Mouse (Mus musculus) thymus, postnatal 36 days (tissue): ENCODE measurements at regions not wholly inside any gene's neighbourhood (a gene's known extent, or its start where the extent isn't known, plus 50 kb on each side); places are given as distances from the start of the nearest gene placed in this dataset.

Experiments used
- DNase-seq, 2 experiments: peaks; one replicate each; pipeline ENCODE4 v3.0.0; 2022; ENCODE audit warnings: mixed read lengths in 2 of 2

DNA sequence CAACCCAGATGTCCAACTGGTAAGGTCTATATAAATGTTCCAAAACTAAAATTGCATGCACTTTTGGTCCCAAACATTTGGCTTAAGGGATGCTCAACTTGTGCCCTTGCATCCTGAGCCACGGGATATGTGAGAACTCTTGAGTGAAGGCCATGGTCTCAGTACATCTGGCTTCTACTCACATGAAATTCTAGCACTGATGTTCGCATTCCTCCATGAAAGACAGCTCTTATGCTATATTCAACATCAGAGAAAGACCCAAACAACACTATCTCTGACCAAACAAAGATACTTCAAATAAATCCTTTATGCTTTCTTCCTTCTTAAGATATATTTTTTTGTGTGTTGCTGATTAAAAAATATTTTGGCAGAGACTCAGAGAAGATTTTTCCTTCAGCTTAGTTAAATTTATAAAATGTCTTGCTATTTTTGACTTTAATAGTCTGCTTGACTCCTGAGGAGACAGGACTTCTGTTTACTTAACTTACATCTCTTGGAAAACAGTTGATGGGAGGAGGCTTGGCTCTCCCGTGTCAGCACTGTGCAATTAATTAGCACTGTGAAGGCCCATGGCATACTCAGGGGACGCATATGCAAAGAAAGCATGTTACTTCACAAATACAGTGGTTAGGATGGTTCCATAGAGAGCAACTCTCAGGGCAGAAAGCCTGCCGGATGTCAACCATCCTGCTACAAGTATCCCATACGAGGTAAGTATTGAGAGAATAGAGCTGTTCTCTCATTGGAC lies 230.9 kb downstream of the Gm19410 start:
- no peak for DNase-seq

GRCm38 (mm10) chr8:35999584-35999983 lies 234.0 kb downstream of the Gm19410 start:
- no peak for DNase-seq

GRCm38 (mm10) chr8:36004387-36004786 lies 238.8 kb downstream of the Gm19410 start:
- no peak for DNase-seq

DNA sequence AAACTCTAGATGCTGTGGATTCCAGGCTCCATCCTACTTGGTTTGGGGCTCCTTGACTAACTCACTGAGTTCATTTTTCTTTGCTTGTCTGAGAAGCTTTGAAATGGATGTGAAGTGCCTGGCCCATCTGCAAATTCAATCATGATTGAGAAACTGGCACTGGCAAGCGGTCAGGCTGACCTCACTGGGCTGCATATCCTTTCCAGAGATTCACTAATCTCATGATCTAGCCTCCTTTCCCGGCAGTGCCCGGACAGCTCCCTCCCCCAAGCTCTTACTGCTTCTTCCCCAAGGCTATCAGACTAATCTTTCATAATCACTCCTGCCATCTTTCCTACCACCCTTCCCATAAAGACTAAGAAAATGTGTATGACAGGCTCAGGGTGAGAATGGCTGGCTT lies 239.9 kb downstream of the Gm19410 start:
- no peak for DNase-seq

DNA sequence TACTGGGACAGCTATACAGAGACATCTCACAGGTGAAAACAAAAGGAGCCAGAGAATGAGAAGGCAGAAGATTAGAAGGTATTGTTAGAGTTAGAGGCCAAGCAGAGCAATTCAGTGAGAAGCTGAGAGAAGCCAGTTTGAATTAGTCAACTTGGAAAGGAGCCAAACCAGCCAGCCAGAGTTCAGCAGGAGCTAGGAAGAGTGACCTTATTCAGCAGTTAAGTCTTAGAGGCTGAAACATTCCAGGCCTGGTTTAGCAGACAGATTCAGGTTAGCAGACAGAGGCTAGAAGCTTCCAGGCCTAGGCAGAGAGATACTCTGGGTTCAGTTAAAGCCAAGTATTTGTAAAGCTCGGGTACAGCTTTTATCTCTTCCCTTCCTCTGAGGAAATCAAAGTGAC lies 242.1 kb downstream of the Gm19410 start:
- no peak for DNase-seq

GRCm38 (mm10) chr8:36009565-36009964 lies 244.0 kb downstream of the Gm19410 start:
- no peak for DNase-seq

- peak; percentile 38 to 58 for DNase-seq
Measured at GRCm38 (mm10) chr8:36010446-36011217, 245.0 kb downstream of the Gm19410 start.

- no peak for DNase-seq
Measured at GRCm38 (mm10) chr8:36014862-36015261, 249.3 kb downstream of the Gm19410 start.

DNA sequence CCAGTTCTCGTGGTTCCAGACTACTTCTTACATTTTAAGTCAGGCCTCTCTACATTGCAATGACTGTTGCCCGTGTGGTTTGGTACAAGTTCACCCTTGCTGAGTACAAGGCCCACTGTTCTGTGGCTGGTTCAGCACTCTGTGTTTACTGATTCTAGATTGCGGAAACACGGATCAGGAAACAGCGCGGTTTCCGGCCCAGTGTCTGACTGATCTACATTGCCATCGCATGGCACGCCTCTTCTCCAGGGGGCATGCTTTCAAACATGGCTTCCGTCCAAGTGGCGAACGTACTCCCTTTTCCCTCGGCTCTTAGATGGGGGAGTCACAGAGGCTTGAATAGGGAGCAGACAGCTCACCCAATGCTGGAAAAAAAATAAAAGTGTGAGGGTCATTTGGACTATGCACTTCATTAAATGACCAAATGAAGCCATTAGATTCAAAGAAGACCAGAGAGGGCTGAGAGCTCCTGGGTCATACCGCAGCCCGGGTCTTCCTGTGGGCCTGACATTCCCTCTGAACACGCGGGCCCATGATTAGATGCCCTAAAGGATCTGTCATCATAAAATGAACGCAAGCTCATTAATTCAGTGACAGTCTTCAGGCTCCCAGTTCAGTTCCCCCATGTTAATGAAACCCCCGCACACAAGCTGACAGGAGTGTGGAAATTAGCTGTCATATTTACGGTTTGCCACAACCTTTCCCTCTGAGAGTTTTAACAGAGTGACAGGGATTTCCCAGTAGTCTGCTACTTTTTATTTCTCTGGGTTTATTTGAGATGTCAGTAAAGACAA lies 250.9 kb downstream of the Gm19410 start:
- no peak for DNase-seq

GRCm38 (mm10) chr8:36018993-36019753 lies 253.6 kb downstream of the Gm19410 start:
- no peak for DNase-seq

DNA sequence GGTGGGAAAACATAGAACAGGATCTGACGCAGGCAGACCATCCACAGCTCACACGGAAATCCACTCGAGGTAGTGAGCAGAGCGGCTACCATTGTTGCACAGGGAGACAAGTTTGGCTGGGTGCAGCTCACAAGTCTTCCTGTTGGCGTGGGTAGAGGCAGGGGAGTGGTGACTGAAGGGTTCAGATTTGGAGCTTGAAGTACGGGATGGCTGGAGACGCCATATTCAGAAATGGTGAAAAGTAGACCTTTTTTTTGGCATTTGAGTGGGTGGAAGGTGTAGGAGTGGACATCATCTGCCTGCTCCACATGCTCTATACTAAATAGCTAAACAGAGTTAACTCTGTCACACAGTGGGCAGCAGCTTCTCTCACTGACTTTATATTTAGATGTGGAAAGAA lies 254.3 kb downstream of the Gm19410 start:
- no peak for DNase-seq

DNA sequence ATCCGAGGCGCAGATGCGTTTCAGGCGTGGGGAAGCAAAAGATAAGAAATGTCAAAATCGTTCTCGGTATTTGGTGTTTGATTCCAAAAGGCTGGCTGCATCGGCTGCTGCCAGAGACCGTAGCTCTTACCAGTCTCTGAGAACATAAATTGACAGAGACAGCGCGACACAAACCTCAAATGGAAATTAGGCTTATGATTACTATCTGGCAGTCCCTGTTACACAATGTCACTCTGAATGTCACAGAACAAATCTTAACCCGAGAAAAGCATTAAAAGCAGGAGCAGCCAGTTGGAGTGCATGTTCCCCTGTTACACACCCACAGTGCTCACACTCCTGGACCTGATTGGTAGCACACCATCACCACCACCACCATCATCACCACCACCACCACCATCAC lies 262.0 kb downstream of the Gm19410 start:
- no peak for DNase-seq

DNA sequence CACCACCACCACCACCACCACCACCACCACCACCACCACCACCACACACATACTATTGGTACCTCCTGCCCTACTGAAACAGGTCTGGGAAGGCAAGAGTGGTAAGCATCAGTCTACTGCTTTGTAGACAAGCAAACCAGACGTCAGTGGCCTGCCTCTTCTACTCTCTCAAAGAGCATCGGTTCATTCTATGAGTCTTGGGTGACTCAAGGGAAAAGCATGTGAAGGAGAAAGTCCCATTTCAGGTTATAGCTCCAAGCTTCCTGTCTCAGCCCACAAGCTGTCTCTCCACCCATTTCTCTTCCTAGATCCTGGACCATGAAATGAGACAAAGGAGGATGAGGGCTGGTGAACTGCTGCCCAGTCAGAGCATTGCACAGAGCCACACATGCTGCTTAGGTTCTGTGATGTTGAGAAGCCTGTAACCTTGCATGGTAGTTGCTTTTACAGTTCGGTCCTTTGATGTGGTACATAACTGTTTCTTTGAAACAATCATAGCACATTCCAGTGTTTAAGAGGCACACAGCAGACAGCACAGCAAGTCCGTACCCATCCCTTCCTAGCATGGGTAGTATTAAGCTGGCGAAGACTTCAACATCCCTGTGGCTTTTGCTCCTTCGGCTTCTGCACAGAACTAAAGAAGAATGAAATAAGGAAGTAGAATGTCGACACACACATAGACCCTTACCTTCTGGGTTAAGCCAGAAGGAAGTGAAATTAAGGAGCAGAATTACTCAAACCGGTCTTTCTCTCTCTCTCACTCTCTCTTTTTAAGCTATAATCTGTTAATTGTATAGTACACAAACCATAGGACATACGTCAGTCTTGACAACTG lies 262.7 kb downstream of the Gm19410 start:
- peak; percentile 22 to 46 for DNase-seq

DNA sequence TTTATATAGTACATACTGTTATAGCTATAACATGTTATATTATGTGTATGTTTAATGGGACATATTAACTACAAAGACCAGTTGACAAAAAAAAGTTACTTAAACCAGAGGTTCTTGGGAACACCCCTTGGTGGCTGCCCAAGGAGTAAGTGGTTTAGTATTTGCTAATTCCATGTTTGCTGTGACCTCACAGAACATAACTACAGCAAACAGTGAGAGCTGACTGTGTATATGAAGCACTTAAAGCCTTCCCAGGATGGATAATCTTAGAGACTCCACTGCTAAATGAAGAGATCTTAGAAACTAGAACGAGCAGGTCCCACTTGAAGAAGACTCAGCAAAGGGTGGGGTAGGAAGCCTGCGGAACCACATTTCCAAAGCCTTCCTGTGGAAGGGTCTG lies 263.9 kb downstream of the Gm19410 start:
- no peak for DNase-seq

DNA sequence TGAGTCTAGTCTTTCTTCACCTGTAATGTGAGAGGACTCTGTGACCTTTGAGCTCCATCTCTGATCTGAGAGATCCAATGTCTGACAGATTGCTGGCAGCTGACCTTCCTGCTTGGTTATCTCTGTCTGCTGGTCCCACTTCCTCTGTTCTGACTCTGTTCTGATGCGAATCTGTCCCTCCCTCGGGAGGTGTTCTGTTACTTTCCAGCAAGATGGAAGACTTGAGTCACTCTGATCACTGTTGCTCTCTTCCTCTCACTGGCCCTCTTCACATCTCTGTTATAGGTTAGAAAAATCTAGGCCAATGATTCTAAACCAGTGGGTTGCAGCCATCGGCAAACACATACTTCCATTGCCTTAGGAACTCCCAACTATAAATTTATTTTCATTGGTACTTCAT lies 264.6 kb downstream of the Gm19410 start:
- DNase-seq: no peak

- no peak for DNase-seq
Measured at GRCm38 (mm10) chr8:36031966-36032719, 266.6 kb downstream of the Gm19410 start.

DNA sequence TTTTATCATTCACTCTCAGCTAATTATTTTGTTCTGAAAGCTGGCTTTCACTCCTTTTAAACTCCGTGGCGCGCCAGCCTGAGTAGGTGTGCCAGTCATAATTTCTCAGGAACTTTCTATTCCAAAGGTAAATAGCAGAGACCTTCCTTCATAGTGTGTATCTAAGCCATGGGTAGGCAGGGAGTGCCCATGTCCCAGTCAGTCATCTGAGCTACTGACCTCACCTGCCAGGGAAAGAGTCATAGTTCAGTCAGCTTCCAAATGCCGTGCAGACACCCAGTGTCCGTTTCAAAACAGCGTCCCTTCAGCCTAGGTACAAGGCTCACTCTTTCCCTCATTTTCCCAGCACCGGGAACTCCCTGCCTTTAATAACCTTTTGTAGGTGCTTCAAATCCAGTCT lies 269.7 kb downstream of the Gm19410 start:
- no peak for DNase-seq

GRCm38 (mm10) chr8:36036271-36036670 lies 270.7 kb downstream of the Gm19410 start:
- DNase-seq: peak; percentile 44 to 69

GRCm38 (mm10) chr8:36041222-36041864 lies 275.8 kb downstream of the Gm19410 start:
- DNase-seq: peak; percentile 65 to 80

DNA sequence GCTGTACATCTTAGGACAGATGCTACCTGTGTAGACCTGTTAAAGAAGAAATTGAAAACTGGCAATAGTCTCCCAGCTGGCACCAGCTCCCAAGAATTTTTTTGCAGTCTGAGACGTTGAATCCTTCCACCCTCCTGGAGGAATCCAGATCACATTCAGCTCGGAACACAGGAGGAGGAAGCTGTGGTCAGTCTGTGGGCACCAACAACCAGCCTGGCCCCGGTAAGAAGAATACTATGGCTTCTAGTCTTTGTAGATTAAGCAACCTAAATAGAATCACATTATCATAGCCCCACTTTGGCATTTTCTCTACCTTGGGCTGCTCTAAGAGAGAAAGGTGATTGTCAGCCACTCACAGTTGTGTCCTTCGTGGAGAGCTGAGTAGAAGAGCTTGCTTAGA lies 277.0 kb downstream of the Gm19410 start:
- no peak for DNase-seq
